Mouse (Mus musculus) gastrocnemius, adult 18-20 months (tissue): ENCODE results near the gene Ddx55. TPM values are rescaled to one million over a fixed set of nuclear protein-coding genes. Genes with fewer than 3 reads are reported as not detected.
"Not testable (repeated sequence)": the region's sequence is repeated elsewhere in the genome, so short reads cannot be mapped to it uniquely, and the experiment has no call there.

Experiments
- DNase-seq: peaks from one replicate; pipeline ENCODE4 v3.0.0; 2021; ENCODE audit warnings: low spot score
- total RNA-seq, 2 experiments: library from RNA; stranded (reverse); gene quantifications; 2 replicates each; pipeline ENCODE4 v1.2.3; 2021

Ddx55 gene
- total RNA-seq, 2 experiments from 2014 or later = 4.1 to 4.2 TPM

GRCm38 (mm10) chr5:124538813-124539792 lies 13.6 kb upstream of the Ddx55 start:
- DNase-seq = peak; percentile 80

DNA sequence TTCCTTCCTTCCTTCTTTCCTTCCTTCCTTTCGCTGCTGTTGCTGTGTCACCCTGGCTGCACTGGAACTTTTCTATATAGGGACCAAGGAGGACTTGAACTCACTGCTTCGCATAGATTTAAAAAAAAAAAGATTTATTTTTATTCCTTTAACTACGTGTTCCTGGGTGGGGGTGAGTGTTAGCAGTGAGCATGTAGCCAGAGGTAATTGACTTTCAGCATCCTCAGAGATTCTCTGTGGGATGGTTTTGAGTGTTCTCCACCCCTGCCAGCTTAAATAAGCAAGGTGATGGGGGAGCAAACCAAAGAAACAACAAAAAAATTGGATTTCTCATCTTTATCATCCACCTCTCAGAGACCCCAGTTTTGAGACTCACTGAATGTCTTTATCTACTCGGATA lies 12.8 kb upstream of the Ddx55 start:
- DNase-seq = no peak

- peak; percentile 96 for DNase-seq
Measured at GRCm38 (mm10) chr5:124540383-124540786, 12.3 kb upstream of the Ddx55 start, which contains the start of gene Tmed2. Gene Tmed2 (plus strand): TSS chr5:124540695.

DNA sequence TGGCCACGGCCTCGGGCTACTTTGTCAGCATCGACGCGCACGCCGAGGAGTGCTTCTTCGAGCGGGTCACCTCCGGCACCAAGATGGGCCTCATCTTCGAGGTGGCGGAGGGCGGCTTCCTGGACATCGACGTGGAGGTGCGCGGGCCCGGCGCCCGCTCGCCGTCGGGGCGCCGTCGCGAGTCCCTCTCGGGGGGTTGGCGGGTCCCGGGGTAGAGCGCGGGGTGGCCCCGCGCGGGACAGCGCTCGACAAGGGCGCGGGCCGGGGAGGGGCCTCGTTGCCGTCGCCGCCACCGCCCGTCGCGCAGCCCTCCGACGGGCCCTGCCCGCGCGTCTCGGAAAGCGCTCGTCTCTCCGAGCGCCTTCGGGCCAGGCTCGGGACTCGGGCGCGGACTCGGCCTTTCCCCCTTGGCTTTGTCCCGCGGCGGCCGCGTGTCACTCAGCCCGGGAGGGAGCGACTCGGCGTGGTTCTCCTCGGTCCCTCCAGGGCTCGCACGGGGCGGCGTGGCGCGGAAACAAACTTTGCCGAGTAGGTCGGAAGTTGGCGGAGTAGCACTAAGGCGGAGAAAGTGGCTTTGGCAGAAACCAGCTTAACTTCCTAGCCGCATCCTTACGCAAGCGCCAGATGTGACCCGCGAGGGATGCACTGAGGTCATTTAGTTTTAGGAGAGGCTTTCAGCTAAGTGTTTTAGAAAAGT lies 11.6 kb upstream of the Ddx55 start:
- peak; percentile 74 for DNase-seq

GRCm38 (mm10) chr5:124541602-124541973 lies 11.1 kb upstream of the Ddx55 start:
- DNase-seq = no peak

DNA sequence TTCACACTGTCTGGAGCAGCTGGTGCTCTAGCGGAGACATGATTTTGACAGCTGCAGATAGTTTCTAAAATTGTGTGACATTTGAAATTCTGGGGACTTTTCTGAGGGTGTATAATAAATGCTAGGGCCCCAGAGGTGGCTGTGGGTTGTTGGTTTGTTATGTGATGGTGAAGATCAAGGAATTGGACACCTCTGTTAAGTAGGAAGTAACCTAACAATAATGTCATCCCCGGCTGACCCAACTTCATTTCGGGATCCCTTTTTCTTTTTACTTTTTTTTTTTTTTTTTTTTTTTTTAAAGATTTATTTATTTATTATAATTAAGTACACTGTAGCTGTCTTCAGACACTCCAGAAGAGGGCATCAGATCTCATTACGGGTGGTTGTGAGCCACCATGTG lies 1.9 kb upstream of the Ddx55 start:
- DNase-seq = not testable (repeated sequence)

- not testable (repeated sequence) for DNase-seq
Measured at GRCm38 (mm10) chr5:124551349-124552093, 1.1 kb upstream of the Ddx55 start.

DNA sequence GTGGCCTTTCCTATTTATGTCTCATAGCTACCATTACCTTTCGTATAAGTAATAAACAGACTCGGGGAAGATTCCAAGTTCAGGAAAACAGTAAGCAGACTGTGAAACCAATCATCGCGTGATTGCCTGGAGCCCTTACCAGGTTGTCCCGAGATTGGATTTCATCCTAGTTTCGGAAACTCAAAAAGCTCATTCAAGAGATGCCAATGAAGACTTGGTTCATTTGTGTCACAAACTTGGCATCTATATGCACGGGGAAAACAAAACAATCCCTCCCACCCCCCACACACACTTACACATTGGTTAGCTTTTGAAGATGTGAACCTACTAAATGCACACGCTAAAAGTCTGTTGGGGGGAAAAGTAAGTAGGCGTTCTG lies 581 bp upstream of the Ddx55 start:
- DNase-seq = no peak

GRCm38 (mm10) chr5:124553607-124554006 lies 943 bp downstream of the Ddx55 start:
- no peak for DNase-seq

GRCm38 (mm10) chr5:124555145-124555544 lies 2.5 kb downstream of the Ddx55 start:
- no peak for DNase-seq

- DNase-seq = no peak
Measured at GRCm38 (mm10) chr5:124571068-124571467, 18.4 kb downstream of the Ddx55 start.

DNA sequence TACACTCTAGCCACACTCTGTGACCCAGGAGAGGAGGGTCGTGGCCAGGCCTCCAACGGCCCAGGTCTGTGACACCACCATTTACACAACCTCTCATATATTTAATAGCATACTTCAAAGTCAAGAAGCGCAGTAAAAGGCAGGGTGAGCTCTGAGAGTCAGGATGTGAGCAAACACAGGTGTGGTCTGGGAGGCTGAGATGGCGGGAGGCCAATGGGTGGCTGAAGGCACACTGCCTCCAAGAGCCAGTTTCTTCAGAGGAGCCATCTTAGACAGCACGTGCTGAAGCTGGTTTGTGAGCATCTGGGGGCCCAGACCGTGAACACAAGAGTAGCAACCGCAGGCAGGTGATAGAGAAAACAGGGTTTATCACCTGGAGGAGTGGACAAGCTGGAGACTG lies 22.8 kb downstream of the Ddx55 start:
- no peak for DNase-seq

DNA sequence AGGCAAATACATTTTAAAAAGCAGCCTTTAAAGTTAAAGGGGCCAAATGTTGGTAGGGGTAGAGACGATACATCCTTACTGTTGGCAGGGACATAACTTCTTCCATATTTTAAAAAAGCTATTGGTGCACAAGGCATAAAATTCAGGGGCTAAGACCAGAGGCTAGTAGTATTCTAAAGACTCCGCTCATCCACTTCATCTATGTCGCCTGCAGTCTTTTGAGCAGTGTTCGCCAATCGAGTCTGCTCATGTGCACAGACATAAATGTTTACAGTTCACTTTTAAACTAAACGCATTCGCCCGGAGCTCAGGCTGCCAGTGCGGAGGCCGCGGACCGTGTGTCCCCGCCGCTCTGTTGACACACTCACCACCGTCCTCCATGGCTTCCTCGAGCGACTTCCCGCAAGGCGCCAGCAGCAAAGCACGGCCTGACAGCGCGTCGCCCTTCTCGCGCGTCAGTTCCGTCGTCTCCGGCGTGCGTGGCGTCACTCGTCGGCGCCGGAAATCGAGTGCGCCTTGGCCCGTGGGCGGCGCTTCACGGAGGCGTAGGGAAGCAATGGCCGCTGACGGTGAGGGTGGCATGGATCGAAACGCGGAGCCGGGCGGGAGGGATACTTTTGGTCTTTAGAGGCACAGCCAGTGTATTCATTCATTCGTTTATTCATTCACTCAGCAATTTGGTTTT lies 26.1 kb downstream of the Ddx55 start, which contains the start of the genes Eif2b1 and Gtf2h3:
Gene Eif2b1, minus strand, starts transcription at position 499 of the 685 bp plus-strand sequence.
Gene Gtf2h3, plus strand, starts transcription at position 508 of the 685 bp plus-strand sequence.
- DNase-seq = peak; percentile 93

DNA sequence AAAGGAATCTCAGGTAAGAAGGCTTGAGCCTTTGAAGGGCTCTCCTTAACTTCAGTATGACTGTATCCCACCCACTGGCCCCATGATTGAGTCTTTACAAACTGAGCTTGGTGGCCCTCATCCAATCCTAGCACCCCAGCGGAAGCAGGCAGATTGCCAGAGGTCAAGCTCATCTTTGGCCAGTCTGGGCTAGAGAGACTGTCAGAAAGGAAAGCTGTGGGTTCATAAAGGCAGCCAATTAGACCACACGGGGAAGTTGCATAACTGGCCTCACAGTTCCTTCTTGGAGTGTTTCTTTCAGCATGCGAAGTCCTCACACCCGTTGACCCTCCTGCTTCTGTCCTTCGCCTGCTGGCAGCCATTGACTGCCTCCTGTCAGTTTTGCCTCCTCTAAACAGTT lies 29.9 kb downstream of the Ddx55 start:
- DNase-seq = no peak

DNA sequence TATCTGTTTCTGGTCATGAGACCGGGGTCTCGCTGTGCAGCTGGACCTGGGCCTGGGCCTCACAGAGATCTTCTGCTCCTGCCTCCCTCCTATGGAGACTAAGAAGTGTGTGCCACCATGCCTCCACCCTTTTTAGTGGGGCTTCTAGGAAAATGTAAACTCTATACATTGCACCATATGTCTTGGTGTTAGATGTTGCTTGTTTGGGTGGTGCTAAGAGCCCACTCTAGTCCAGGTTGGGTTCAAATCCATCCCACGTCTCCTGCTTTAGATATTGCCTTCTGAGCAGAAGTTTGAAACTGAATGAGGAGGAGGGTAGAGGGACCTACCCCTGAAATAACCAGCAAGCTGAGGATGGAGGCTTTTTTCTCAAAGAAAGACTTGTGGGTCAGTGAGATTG lies 40.1 kb downstream of the Ddx55 start:
- no peak for DNase-seq

GRCm38 (mm10) chr5:124598224-124599174 lies 45.8 kb downstream of the Ddx55 start:
- DNase-seq = peak; percentile 95

- not testable (repeated sequence) for DNase-seq
Measured at GRCm38 (mm10) chr5:124599726-124600125, 47.1 kb downstream of the Ddx55 start.

DNA sequence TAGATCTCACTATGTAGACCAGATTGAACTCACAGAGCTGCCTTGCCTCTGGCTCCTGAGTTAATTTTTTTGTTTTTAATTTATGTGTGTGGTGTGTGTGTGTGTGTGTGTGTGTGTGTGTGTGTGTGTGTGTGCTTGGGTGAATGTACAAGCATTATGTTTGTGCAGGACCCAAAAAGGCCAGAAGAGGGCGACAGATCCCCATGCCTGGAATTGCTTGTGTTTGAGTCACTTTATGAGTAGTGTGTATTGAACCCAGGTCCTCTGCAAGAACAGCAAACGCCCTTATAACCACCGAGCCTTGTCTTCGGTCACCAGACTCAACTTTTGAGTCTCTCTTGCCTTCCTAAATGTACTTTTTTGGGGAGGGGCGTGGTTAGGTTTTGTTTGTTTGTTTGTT lies 49.7 kb downstream of the Ddx55 start:
- no peak for DNase-seq

- no peak for DNase-seq
Measured at GRCm38 (mm10) chr5:124604296-124604695, 51.6 kb downstream of the Ddx55 start.
